Mouse (Mus musculus) ES-E14 (cell line): ENCODE data around the gene Scfd2. TPM values are rescaled to one million over a fixed set of nuclear protein-coding genes. Genes with fewer than 3 reads are reported as not detected.

ENCODE experiments used
- DNase-seq: peaks from one replicate; pipeline ENCODE4 v3.0.0-alpha.2; 2013; ENCODE audit warnings: low read depth, low spot score
- H3K27ac ChIP-seq: 2 replicates; pipeline ENCODE4 v1.5.1; 2012; ENCODE audit warnings: low read depth, mild to moderate bottlenecking, low read length, moderate library complexity, mixed read lengths; ENCODE audit not compliant: poor library complexity, insufficient read depth, severe bottlenecking
- H3K36me3 ChIP-seq: 2 replicates; pipeline ENCODE4 v1.6.1; 2012; ENCODE audit warnings: mild to moderate bottlenecking, low read length, moderate library complexity, mixed read lengths; ENCODE audit not compliant: control insufficient read depth, poor library complexity, insufficient read depth, severe bottlenecking
- H3K4me1 ChIP-seq, 2 experiments: fragments of 150-350 bp in 1 of 2; sonication (generic) in 1 of 2; 2 replicates each; pipeline ENCODE4 v1.6.1; 2012; ENCODE audit warnings: low read length in 2 of 2, mild to moderate bottlenecking in 1 of 2, mixed read lengths in 1 of 2; ENCODE audit not compliant: control insufficient read depth in 2 of 2, insufficient read depth in 2 of 2, poor library complexity in 1 of 2
- H3K4me3 ChIP-seq, 2 experiments: fragments of 150-350 bp in 1 of 2; sonication (generic) in 1 of 2; 2 replicates each; pipeline ENCODE4 v1.5.1; 2012; ENCODE audit warnings: low read length in 2 of 2, low read depth in 1 of 2, mild to moderate bottlenecking in 1 of 2, mixed read lengths in 1 of 2; ENCODE audit not compliant: insufficient read depth in 1 of 2, poor library complexity in 1 of 2, severe bottlenecking in 1 of 2
- H3K9ac ChIP-seq: 2 replicates; pipeline ENCODE4 v1.6.1; 2012; ENCODE audit warnings: low read depth, mild to moderate bottlenecking, low read length, mixed read lengths; ENCODE audit not compliant: poor library complexity, insufficient read depth, severe bottlenecking
- H3K9me3 ChIP-seq: fragments of 150-350 bp; sonication (generic); 2 replicates; pipeline ENCODE4 v1.6.1; 2012; ENCODE audit warnings: low read depth, mild to moderate bottlenecking, low read length; ENCODE audit not compliant: control insufficient read depth, insufficient read depth
- CHD2 ChIP-seq: IDR thresholded peaks from 2 replicates; pipeline ENCODE4 v1.6.1; 2014; ENCODE audit warnings: mild to moderate bottlenecking, low read depth, low read length, inconsistent platforms
- HCFC1 ChIP-seq: IDR thresholded peaks from 2 replicates; pipeline ENCODE4 v1.6.1; 2012; ENCODE audit warnings: low read length, inconsistent platforms, borderline replicate concordance; ENCODE audit not compliant: insufficient read depth
- MAFK ChIP-seq: IDR thresholded peaks from 2 replicates; pipeline ENCODE4 v1.6.1; 2014; ENCODE audit warnings: mild to moderate bottlenecking, low read depth, low read length, inconsistent platforms; ENCODE audit not compliant: insufficient read depth
- ZC3H11A ChIP-seq: IDR thresholded peaks from 2 replicates; pipeline ENCODE4 v1.6.1; 2012; ENCODE audit warnings: low read depth, mild to moderate bottlenecking, inconsistent platforms, low read length, borderline replicate concordance
- ZNF384 ChIP-seq: IDR thresholded peaks from 2 replicates; pipeline ENCODE4 v1.6.1; 2012; ENCODE audit warnings: low read depth, low read length, inconsistent platforms
- in situ Hi-C, 2 experiments: fragments of 600-800 bp; cut with MboI; formaldehyde crosslinking; loops; one replicate each; pipeline ENCODE4 v1.15.1; 2025; ENCODE audit warnings: low sequenced_read_pairs in 2 of 2, inconsistent platforms in 1 of 2; ENCODE audit not compliant: unreplicated experiment in 2 of 2
- total RNA-seq: library from RNA; depleted of rRNA; stranded (reverse); fragments of 300-350 nt; gene quantifications from 2 replicates; pipeline ENCODE4 v1.2.3, GENCODE M21; 2012

Gene Scfd2
- total RNA-seq, 1 experiment = 25.8 TPM

DNA sequence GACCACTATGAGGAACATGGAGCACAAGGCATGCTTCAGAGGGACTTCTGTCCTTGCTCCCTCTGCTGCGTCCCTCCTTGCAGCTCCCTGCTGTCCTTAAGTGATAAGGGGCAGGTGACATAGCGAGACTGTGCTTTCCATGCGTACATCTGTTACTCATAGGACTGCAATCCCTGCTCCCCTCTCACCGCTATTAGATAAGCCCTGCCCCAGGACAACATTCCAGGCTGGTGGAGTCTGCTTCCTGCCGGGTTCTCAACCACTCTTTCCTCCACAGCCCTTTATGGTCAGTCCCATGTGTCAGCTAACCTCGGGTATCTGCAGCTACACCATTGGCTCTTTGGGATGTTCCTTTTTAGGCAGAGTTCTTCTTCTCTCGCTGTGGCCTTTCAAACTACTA lies 323.1 kb downstream of the Scfd2 start:
- in situ Hi-C loops = no loop called here
- Histone ChIP-seq H3K36me3 (no peaks in the 10 kb centered on the region), H3K9me3 (no peaks in the 10 kb centered on the region), H3K27ac (no peak overlapping the region), H3K4me1 (peaks cover 0 to 4% of the 10 kb centered on the region in 2 experiments; a peak in 1 of 4 replicates), H3K9ac (no peak overlapping the region), H3K4me3 (no peak overlapping the region)
- DNase-seq = no peak
- TF ChIP-seq ZNF384 = no peak
- no peak for TF ChIP-seq ZC3H11A

GRCm38 (mm10) chr5:74207209-74207608 lies 324.4 kb downstream of the Scfd2 start:
- H3K9me3 ChIP-seq = no peaks in the 10 kb centered on the region
- no peaks in the 10 kb centered on the region for H3K4me1 ChIP-seq
- H3K36me3 ChIP-seq = no peaks in the 10 kb centered on the region
- H3K27ac ChIP-seq = no peak overlapping the region
- TF ChIP-seq CHD2 = no peak
- TF ChIP-seq MAFK = no peak
- no peak for TF ChIP-seq ZC3H11A
- no peak for TF ChIP-seq HCFC1
- TF ChIP-seq ZNF384 = no peak
- DNase-seq = no peak
- in situ Hi-C loops = no loop called here
- H3K4me3 ChIP-seq = no peak overlapping the region
- H3K9ac ChIP-seq = no peak overlapping the region

DNA sequence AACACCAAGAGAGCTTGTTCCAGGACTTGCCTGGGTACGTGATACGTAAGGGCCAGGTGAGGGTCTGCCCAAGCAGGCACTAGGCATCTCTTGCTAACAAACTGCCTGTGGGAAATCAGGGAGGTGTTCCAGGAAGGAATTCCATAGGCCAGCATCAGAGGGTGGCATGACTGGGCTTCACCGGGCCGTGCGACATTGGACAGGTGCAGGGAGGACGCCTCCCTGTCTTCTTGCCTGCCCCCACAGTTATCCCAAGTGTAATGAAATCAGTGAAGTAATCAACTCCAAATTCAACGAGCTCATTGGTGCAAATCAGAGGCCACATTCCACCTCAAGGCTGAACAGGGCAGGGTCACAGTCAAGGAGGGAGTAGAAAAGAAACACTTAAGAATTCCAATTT lies 324.9 kb downstream of the Scfd2 start:
- Histone ChIP-seq H3K9ac (no peak overlapping the region), H3K4me3 (no peak overlapping the region), H3K36me3 (no peaks in the 10 kb centered on the region), H3K4me1 (no peaks in the 10 kb centered on the region), H3K27ac (no peak overlapping the region), H3K9me3 (no peaks in the 10 kb centered on the region)
- in situ Hi-C loops = no loop called here
- no peak for DNase-seq
- TF ChIP-seq MAFK (no peak), ZNF384 (no peak), HCFC1 (no peak), ZC3H11A (no peak), CHD2 (no peak)

- in situ Hi-C loops = no loop called here
- Histone ChIP-seq H3K4me3 (no peak overlapping the region), H3K27ac (no peak overlapping the region), H3K9me3 (no peaks in the 10 kb centered on the region), H3K36me3 (no peaks in the 10 kb centered on the region), H3K9ac (no peak overlapping the region), H3K4me1 (no peaks in the 10 kb centered on the region)
- TF ChIP-seq MAFK (no peak), CHD2 (no peak), ZC3H11A (no peak), ZNF384 (no peak), HCFC1 (no peak)
- no peak for DNase-seq
Observed at GRCm38 (mm10) chr5:74206038-74206437, 325.5 kb downstream of the Scfd2 start.

- H3K4me1 ChIP-seq = no peaks in the 10 kb centered on the region
Observed at GRCm38 (mm10) chr5:74205509-74205908, 326.1 kb downstream of the Scfd2 start.

More at GRCm38 (mm10) chr5:74205509-74205908, 326.1 kb downstream of the Scfd2 start:
- DNase-seq = no peak
- Histone ChIP-seq H3K9ac (no peak overlapping the region), H3K36me3 (no peaks in the 10 kb centered on the region), H3K27ac (no peak overlapping the region), H3K4me3 (no peak overlapping the region), H3K9me3 (no peaks in the 10 kb centered on the region)
- in situ Hi-C loops = no loop called here
- TF ChIP-seq MAFK = no peak
- TF ChIP-seq ZC3H11A = no peak
- no peak for TF ChIP-seq ZNF384
- no peak for TF ChIP-seq CHD2
- TF ChIP-seq HCFC1 = no peak
